Mouse (Mus musculus) lung, adult 2 months (tissue): ENCODE measurements around the gene Hsp90ab1. TPM values are rescaled to one million over a fixed set of nuclear protein-coding genes. Genes with fewer than 3 reads are reported as not detected.
A peak's percentile ranks its signal among the peaks of the same experiment; 100 is the strongest.

Experiments used
- DNase-seq: peaks from one replicate; pipeline ENCODE4 v3.0.0; 2022
- H3K4me1 ChIP-seq: fragments of 200-500 bp; 2 replicates; pipeline ENCODE4 v1.6.1; 2011; ENCODE audit warnings: low read length; ENCODE audit not compliant: control insufficient read depth, insufficient read depth
- H3K4me3 ChIP-seq: fragments of 200-500 bp; replicated peaks from 2 replicates; pipeline ENCODE3; 2011; ENCODE audit warnings: low read depth, mild to moderate bottlenecking, control low read depth, low read length; ENCODE audit errors: extremely low read depth
- CTCF ChIP-seq: fragments of 200-500 bp; IDR thresholded peaks from 2 replicates; pipeline ENCODE4 v1.5.1; 2011; ENCODE audit warnings: mild to moderate bottlenecking, low read length, control low read depth; ENCODE audit not compliant: insufficient read depth
- POLR2A ChIP-seq: fragments of 200-500 bp; IDR thresholded peaks from 2 replicates; pipeline ENCODE4 v1.6.1; 2011; ENCODE audit warnings: low read depth, mild to moderate bottlenecking, control low read depth, low read length, borderline replicate concordance; ENCODE audit errors: extremely low read depth
- WGBS: fragments of 180-500 bp; shearing (Covaris S2); methylation state at CpG from one replicate; pipeline ENCODE4 v1.1.7; 2018; 5-methylcytosine and 5-hydroxymethylcytosine counted together
- polyA plus RNA-seq: library from polyadenylated mRNA; depleted of rRNA; stranded (reverse); fragments of >200 nt; gene quantifications from 2 replicates; pipeline ENCODE4 v1.2.3, GENCODE M21; 2012

Hsp90ab1 gene
- polyA plus RNA-seq, 1 experiment = 340 TPM

DNA sequence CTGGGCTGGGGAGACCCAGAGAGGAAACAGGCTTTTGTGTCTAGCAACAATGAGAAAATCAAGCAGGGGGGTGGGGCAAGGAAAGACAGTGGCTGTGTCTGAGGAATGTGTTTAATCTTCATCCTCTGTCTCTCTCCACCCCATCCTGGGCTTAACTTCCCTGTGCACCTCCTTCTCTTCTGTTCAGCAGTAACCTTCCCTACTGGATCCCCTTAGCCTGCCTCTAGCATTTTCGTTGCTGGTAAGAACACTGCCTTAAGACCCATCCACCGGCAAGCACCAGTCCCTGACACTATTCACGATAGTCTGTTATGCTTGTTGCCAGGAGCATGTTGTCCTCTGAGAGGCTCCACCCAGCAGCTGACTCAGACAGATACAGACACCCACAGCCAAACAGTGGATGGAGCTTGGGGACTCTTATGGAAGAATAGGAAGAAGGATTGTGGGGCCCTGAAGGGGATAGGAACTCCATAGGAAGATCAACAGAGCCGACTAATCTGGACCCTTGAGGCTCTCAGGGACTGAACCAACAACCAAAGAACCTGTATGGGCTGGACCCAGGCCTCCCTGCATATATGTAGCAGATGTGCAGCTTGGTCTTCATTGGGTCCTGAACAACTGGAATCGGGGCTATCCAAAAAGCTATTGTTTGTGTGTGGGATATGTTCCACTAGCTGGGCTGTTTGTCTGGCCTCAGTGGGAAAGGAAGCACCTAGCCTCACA lies 37.2 kb upstream of the Hsp90ab1 start:
- TF ChIP-seq POLR2A = no peak
- TF ChIP-seq CTCF = no peak
- Histone ChIP-seq H3K4me1 (no peaks in the 10 kb centered on the region; the same call in none of the 2 replicates), H3K4me3 (no peak overlapping the region)
- no peak for DNase-seq
- 24% methylated on average over 5 of the region's 5 CpGs for WGBS

DNA sequence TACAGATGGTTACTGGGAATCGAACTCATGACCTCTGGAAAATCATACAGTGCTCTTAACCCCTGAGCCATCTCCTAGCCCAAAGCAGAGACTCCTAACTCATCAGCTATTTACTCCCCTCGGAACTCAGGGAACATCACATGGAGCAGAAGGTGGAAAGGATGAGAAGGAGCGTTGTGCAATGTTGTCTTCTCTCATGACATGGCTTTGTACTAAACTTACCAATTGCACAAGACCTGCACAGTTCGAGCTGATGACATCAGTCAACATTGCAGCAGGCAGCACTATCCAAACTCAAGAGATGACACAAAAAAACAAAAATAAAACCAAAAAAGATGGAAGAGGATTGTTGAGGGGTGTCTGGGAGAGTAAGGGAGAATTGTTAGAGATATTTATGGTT lies 35.3 kb upstream of the Hsp90ab1 start:
- TF ChIP-seq CTCF (no peak), POLR2A (no peak)
- Histone ChIP-seq H3K4me3 (no peak overlapping the region), H3K4me1 (no peaks in the 10 kb centered on the region; the same call in none of the 2 replicates)
- DNase-seq = no peak
- 83% methylated on average over 4 of the region's 4 CpGs for WGBS

DNA sequence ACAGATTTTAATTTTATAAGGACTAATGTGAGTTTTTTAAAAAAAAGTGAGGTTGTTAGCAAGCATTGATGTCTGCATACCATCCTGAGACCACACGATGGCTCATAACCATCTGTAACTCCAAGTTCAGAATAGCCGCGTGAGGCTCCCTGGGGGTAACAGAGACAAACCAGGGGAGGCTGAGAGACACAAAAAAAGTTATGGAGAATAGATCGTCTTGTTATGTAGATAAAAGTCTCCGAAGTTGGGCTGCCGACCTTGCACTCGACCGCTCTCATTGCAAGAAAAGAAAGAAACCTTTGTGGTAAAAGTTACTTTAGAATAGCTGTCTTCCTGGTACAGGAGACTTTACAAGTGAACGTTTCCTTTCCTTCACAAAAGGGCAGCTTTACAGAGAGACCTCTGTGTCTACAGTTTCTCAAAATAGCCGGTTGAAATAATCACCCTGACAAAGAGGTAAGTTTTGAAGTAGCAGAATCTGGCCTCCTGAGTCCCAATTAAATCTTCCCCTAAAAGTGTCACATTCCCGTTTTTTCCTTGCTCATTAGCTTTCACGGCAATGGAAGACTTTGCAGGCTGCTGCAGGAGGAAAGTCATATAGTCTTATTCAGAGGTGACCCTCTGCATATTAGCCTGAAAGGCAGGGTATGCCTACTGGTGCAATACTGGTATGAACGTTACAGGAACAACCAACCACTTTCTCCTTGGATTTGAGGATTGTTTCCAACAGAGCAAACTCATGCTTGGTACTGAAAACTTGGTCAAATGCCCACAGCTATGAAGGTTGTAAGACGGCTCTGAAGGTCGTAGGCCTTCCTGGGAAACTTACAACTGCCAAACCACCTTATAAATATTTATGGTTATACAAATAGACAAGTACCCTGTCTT lies 34.2 kb upstream of the Hsp90ab1 start:
- Histone ChIP-seq H3K4me1 (no peaks in the 10 kb centered on the region; the same call in none of the 2 replicates), H3K4me3 (no peak overlapping the region)
- TF ChIP-seq POLR2A = no peak
- no peak for TF ChIP-seq CTCF
- 75% methylated on average over 15 of the region's 15 CpGs for WGBS
- no peak for DNase-seq

DNA sequence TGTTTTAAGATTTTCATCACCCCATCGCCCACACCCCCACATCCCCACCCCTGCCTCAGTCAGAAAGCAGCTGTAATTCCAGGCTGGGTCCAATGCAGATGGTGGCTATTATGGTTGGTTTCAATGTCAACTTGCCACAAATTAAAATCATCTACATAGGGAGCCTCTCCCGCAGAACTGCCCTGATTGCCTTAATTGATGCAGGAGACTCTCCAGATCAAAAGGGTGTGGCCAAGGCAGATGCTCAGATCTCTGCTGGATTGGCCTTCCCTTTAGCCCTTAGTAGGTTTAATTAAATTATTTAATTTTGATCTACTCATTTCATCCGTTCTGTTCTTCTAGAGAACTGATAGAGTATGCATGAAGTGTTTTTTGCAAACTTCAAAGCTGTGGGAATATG lies 29.9 kb upstream of the Hsp90ab1 start:
- 94% methylated on average over 3 of the region's 3 CpGs for WGBS
- DNase-seq = no peak
- Histone ChIP-seq H3K4me1 (no peaks in the 10 kb centered on the region), H3K4me3 (no peak overlapping the region)
- no peak for TF ChIP-seq CTCF
- no peak for TF ChIP-seq POLR2A

DNA sequence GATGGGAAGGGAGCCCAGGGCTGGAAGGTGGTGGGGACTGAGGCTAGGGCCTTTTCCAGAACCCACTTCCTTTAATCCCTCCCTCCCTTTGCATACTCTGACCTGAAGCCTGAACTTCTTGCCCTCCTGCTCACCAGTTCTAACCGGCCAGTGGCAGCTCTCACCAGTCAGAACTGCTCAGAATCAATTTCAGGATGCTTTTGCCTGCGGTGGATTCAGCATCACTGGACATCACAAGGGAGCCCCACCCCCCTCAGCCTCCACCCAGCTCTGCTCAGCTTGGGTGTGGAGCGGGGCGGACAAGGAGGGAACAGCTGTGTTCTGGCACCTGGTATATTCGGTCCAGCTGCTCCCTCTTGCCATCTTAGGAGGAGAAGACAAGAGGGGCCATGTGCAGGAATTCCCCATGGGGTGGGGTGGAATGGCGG lies 28.8 kb upstream of the Hsp90ab1 start, which contains the start of gene Mymx:
Gene Mymx (minus strand): TSS at position 226 of the 428 bp plus-strand sequence.
- peaks cover 4% of the 10 kb centered on the region for H3K4me1 ChIP-seq
- WGBS = 76% methylated on average over 6 of the region's 6 CpGs
- DNase-seq = no peak
- H3K4me3 ChIP-seq = no peak within 1 kb of the TSS
- TF ChIP-seq POLR2A (no peak), CTCF (no peak)

DNA sequence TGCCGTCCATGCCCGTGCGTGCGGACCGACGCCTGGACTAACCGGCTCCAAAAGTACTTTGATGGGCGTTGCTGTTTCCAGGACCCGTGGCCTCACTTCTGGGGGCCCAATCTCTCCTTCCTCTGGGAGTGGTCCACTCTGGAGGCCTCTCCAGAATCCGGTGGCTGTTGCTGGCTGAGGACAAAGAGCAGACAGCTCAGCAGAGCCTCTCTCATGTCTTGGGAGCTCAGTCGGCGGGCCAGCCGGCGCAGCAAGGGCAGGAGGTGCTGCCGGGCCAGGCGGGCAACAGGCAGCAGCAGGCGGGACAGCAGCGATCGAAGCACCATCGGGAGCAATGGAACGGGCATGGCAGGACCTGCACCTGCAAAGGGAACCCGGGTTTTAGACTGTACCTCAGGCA lies 28.3 kb upstream of the Hsp90ab1 start:
- H3K4me3 ChIP-seq = no peak overlapping the region
- TF ChIP-seq CTCF (no peak), POLR2A (no peak)
- peaks cover 10% of the 10 kb centered on the region for H3K4me1 ChIP-seq
- no peak for DNase-seq
- 44% methylated on average over 22 of the region's 22 CpGs for WGBS

DNA sequence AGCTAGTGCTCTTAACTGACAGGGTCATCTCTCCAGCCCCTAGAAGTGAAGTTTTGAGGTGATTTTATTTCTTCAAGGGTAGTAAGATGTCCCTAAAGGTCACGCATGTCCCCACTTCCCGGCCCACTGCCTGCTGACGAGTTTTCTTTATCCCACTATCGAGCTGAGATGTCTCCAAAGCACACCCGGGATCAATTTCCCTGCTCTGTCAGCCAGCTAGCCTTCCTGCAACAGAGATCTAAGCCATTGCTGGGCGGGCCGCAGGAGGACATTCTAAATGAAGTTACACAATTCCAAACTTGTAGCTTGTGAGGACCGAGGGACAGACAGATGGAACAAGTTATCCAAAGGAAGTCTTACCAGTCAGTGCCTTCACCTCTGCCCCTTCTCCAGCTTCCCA lies 27.2 kb upstream of the Hsp90ab1 start:
- Histone ChIP-seq H3K4me3 (no peak overlapping the region), H3K4me1 (peaks cover 16% of the 10 kb centered on the region)
- 83% methylated on average over 8 of the region's 8 CpGs for WGBS
- TF ChIP-seq POLR2A = no peak
- TF ChIP-seq CTCF = no peak
- no peak for DNase-seq

DNA sequence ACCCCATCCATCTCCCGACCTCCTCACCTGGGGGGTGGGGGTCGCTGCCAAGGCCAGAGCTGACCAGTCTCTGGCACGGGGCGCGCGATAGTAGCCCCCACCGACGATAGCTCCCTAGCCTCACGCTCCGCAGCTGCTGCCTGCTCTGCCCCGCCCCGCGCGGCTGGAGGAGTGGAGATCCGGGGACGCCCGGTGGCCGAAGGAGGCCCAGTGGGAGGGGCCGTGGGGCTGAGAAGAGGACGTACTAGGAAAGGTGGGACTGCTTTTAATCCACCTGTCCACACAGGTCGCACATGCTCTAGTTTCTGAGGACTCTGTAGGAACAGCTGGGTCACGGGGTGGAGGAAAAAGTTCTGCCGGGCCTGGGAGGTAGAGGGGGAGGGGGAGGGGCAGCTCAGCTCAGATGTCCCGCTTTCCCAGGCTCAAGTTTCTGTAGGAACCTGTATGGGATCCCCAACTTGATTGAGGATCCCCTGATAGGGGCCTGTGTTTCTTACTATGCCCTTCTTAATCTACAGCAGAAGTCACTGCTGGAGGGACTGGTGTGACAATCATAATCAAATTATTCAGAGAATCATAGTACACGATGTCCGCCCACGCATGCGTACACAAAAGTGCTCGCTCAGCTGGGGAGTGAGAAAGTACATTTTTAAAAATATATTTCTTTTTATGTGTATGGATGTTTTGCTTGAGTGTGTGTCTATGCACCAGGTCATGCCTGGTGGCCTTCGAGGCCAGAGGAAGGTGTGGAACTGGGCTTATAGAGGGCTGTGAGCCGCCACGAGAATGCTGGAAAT lies 26.6 kb upstream of the Hsp90ab1 start, which contains the start of gene Slc29a1:
Gene Slc29a1 (minus strand): TSS at position 161 of the 797 bp plus-strand sequence.
- WGBS = 24% methylated on average over 32 of the region's 32 CpGs
- Histone ChIP-seq H3K4me3 (peak within 1 kb of the TSS; percentile 25), H3K4me1 (peaks cover 16% of the 10 kb centered on the region)
- no peak for TF ChIP-seq POLR2A
- no peak for TF ChIP-seq CTCF
- peak; percentile 66 for DNase-seq

DNA sequence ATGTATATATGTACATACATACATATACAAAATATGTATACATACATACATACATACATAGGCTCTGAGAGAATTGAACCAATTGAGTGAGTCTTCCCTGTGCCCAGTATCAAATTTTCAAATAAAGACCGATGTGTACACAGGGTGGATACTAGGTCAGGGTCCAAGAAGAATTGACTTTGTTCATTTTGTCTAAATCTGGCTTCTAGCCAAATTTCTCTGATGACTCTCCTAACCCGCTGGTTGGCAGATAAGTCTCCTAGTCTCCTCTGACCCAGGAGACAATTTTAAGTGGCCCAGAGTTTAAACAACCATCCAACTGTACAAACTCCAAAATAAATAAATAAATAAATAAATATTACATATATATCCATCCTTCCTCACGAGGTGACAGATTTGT lies 25.8 kb upstream of the Hsp90ab1 start:
- H3K4me3 ChIP-seq = no peak overlapping the region
- WGBS = 17% methylated on average over 3 of the region's 3 CpGs
- no peak for TF ChIP-seq CTCF
- TF ChIP-seq POLR2A = no peak
- no peak for DNase-seq
- peaks cover 16% of the 10 kb centered on the region for H3K4me1 ChIP-seq
